Mouse (Mus musculus) heart, postnatal 0 days (tissue): ENCODE data around the gene Ube2d1.

Experiments
- CTCF ChIP-seq: IDR thresholded peaks from 2 replicates; pipeline ENCODE4 v1.5.1; 2016; ENCODE audit warnings: antibody characterized with exemption, control low read depth, low read depth
- EP300 ChIP-seq: IDR thresholded peaks from 2 replicates; pipeline ENCODE4 v1.6.1; 2016; ENCODE audit warnings: antibody characterized with exemption, low read depth

GRCm38 (mm10) chr10:71328870-71329269, 43.8 kb upstream of the Ube2d1 start:
- TF ChIP-seq CTCF, result no peak
- TF ChIP-seq EP300, result no peak
